Mouse (Mus musculus) embryonic fibroblast, embryonic 13.5 days (primary cell): ENCODE data around the gene Klk8.

Experiments
- CTCF ChIP-seq: IDR thresholded peaks from 2 replicates; pipeline ENCODE4 v1.5.1; 2011; ENCODE audit warnings: mild to moderate bottlenecking, control low read depth, low read length, moderate library complexity, borderline replicate concordance; ENCODE audit not compliant: insufficient read depth
- POLR2A ChIP-seq: IDR thresholded peaks from 2 replicates; pipeline ENCODE4 v1.6.1; 2011; ENCODE audit warnings: low read depth, mild to moderate bottlenecking, control low read depth, low read length, moderate library complexity

DNA sequence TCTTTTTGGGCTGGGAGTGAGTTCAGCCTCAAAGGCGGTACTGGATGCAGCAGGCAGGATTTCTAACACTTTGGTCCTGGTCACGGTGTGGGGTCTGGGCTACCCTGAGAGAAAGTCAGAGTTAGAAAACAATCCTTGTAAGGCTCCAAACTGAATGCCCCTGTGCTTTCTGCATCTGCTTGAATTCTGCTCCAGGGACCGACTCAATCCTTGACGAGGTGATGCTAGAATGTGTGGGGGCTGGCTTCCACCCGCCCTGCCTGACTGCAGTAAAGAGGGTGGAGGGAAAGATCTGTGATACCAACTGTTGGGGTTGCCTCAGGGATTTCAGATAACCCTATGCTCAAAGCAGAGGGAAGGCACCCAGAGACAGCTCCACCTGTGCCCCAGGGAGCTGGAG is 13.6 kb downstream of the Klk8 start, which contains the start of gene Klk7:
- TF ChIP-seq POLR2A (no peak), CTCF (no peak)
